Mouse (Mus musculus): ENCODE results near the gene Arhgef39. TPM values are rescaled to one million over a fixed set of nuclear protein-coding genes. Genes with fewer than 3 reads are reported as not detected.

The Arhgef39 gene
- total and polyA plus RNA-seq, 3 experiments = 16.4 to 71.2 (median 29.0) TPM

GRCm38 (mm10) chr4:43497405-43497804, 2.1 kb downstream of the Arhgef39 start:
- no peak for DNase-seq (ENCODE audit: low spot score)
- no peaks in the 10 kb centered on the region for H3K9me3 ChIP-seq (replicated peaks)
- no peak for ATAC-seq (ENCODE audit: extremely low read depth, insufficient number of reproducible peaks, low FRiP score, poor library complexity, severe bottlenecking)
- H3K36me3 ChIP-seq (replicated peaks) = peaks cover 40% of the 10 kb centered on the region
- no peak overlapping the region; the same call in 1 of the 2 replicates for H3K4me3 ChIP-seq (ENCODE audit: low read depth, low read length)
- no peak for TF ChIP-seq POLR2AphosphoS5 (IDR thresholded peaks at IDR 0.05; ENCODE audit: insufficient replicate concordance, low read depth, low read length)
- TF ChIP-seq GATA1 (IDR thresholded peaks at IDR 0.05; ENCODE audit: borderline replicate concordance, low read length) = no peak
- no peak for TF ChIP-seq TAL1 (conservative IDR thresholded peaks at IDR 0.05; ENCODE audit: low read depth, low read length)
- TF ChIP-seq CTCF (IDR thresholded peaks at IDR 0.05; ENCODE audit: low read depth, low read length) = no peak
- no peak for TF ChIP-seq GATA2 (IDR thresholded peaks at IDR 0.05; ENCODE audit: borderline replicate concordance, low read depth, low read length)
- H3K27me3 ChIP-seq (ENCODE audit: insufficient read depth, low read length) = peaks cover 3% of the 10 kb centered on the region
- peaks cover 69% of the 10 kb centered on the region for H3K4me1 ChIP-seq (ENCODE audit: insufficient read depth, low read depth, low read length)

GRCm38 (mm10) chr4:43496587-43496986, 2.9 kb downstream of the Arhgef39 start:
- Histone ChIP-seq H3K4me1 (ENCODE audit: insufficient read depth, low read depth, low read length) (peaks cover 67% of the 10 kb centered on the region), H3K4me3 (ENCODE audit: low read depth, low read length) (no peak overlapping the region), H3K36me3 (replicated peaks) (peaks cover 40% of the 10 kb centered on the region), H3K9me3 (replicated peaks) (no peaks in the 10 kb centered on the region), H3K27me3 (ENCODE audit: insufficient read depth, low read length) (no peaks in the 10 kb centered on the region; the same call in 1 of the 2 replicates)
- no peak for TF ChIP-seq POLR2AphosphoS5 (IDR thresholded peaks at IDR 0.05; ENCODE audit: insufficient replicate concordance, low read depth, low read length)
- TF ChIP-seq TAL1 (conservative IDR thresholded peaks at IDR 0.05; ENCODE audit: low read depth, low read length) = no peak
- no peak for TF ChIP-seq GATA1 (IDR thresholded peaks at IDR 0.05; ENCODE audit: borderline replicate concordance, low read length)
- no peak for TF ChIP-seq GATA2 (IDR thresholded peaks at IDR 0.05; ENCODE audit: borderline replicate concordance, low read depth, low read length)
- no peak for TF ChIP-seq CTCF (IDR thresholded peaks at IDR 0.05; ENCODE audit: low read depth, low read length)
- ATAC-seq (ENCODE audit: extremely low read depth, insufficient number of reproducible peaks, low FRiP score, poor library complexity, severe bottlenecking) (no peak), DNase-seq (ENCODE audit: low spot score) (no peak)

DNA sequence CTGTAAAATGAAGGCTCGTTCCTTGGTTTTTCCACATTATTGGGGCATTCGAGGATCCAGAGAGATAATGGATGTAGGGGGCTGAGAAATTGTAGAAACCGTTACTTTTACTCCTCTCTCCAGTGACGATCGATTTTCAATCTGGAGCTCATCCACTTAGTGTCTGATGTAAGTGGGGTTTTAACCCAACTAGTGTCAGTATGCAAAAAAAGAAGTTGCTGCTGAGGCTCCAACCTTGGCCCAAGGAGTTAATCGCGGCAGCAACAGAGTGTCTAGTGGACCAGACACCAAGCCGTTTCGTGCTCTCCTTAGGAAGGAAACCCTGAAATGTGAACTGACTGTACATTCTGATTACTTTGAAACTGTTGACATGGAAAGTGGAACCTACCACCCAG, 5.7 kb downstream of the Arhgef39 start:
- ATAC-seq (ENCODE audit: extremely low read depth, insufficient number of reproducible peaks, low FRiP score, poor library complexity, severe bottlenecking) = no peak
- TF ChIP-seq GATA1 (IDR thresholded peaks at IDR 0.05; ENCODE audit: borderline replicate concordance, low read length) (no peak), GATA2 (IDR thresholded peaks at IDR 0.05; ENCODE audit: borderline replicate concordance, low read depth, low read length) (no peak), POLR2AphosphoS5 (IDR thresholded peaks at IDR 0.05; ENCODE audit: insufficient replicate concordance, low read depth, low read length) (no peak), CTCF (IDR thresholded peaks at IDR 0.05; ENCODE audit: low read depth, low read length) (no peak), TAL1 (conservative IDR thresholded peaks at IDR 0.05; ENCODE audit: low read depth, low read length) (no peak)
- Histone ChIP-seq H3K27me3 (ENCODE audit: insufficient read depth, low read length) (no peaks in the 10 kb centered on the region), H3K9me3 (replicated peaks) (no peaks in the 10 kb centered on the region), H3K4me1 (ENCODE audit: insufficient read depth, low read depth, low read length) (peaks cover 74% of the 10 kb centered on the region), H3K36me3 (replicated peaks) (peaks cover 40% of the 10 kb centered on the region), H3K4me3 (ENCODE audit: low read depth, low read length) (peak overlapping the region; percentile 83)
- DNase-seq (ENCODE audit: low spot score) = no peak

DNA sequence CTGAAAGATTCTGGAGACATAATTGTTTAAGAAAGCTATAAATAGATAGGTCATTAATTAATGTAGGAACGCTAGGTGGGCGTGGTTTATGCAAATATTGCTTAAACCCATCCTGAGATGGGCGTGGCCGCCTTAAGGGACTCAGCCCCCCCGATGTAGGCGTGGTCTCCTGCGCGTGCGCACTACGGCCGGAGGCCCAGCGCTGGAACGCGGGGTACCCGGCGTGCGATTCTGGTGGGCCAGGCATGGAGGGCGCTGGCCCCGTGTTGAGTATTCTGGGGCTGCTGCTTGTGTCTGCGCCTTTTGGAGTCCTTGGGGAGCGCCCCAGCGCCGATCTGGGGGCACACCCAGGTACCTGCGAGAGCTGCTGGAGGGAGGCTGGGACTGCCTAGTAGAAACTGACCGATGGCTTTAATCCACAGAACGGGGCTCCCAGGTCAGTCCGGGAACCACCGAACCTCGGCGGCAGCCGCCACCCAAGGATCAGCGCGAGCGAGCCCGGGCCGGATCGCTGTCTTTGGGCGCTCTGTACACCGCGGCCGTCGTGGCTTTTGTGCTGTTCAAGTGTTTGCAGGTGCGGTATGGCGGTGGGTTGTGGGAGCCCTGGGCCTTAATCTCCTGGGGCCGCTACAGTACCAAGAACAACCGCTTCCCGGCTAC, 6.2 kb downstream of the Arhgef39 start:
- Histone ChIP-seq H3K9me3 (replicated peaks) (no peaks in the 10 kb centered on the region), H3K36me3 (replicated peaks) (peaks cover 37% of the 10 kb centered on the region), H3K4me1 (ENCODE audit: insufficient read depth, low read depth, low read length) (peaks cover 73% of the 10 kb centered on the region), H3K27me3 (ENCODE audit: insufficient read depth, low read length) (no peaks in the 10 kb centered on the region; the same call in 1 of the 2 replicates), H3K4me3 (ENCODE audit: low read depth, low read length) (peak overlapping the region; percentile 83)
- peak; percentile 46; the same call in 1 of the 2 replicates for ATAC-seq (ENCODE audit: extremely low read depth, insufficient number of reproducible peaks, low FRiP score, poor library complexity, severe bottlenecking)
- peak; percentile 91 for DNase-seq (ENCODE audit: low spot score)
- TF ChIP-seq CTCF (IDR thresholded peaks at IDR 0.05; ENCODE audit: low read depth, low read length) (no peak), GATA1 (IDR thresholded peaks at IDR 0.05; ENCODE audit: borderline replicate concordance, low read length) (no peak), GATA2 (IDR thresholded peaks at IDR 0.05; ENCODE audit: borderline replicate concordance, low read depth, low read length) (no peak), TAL1 (conservative IDR thresholded peaks at IDR 0.05; ENCODE audit: low read depth, low read length) (no peak), POLR2AphosphoS5 (IDR thresholded peaks at IDR 0.05; ENCODE audit: insufficient replicate concordance, low read depth, low read length) (no peak)

GRCm38 (mm10) chr4:43492821-43493185, 6.7 kb downstream of the Arhgef39 start, which contains the start of gene Ccdc107:
Ccdc107 (plus strand) TSS chr4:43492900.
- peak; percentile 96 for DNase-seq (ENCODE audit: low spot score)
- H3K4me1 ChIP-seq (ENCODE audit: insufficient read depth, low read depth, low read length) = peaks cover 68% of the 10 kb centered on the region
- H3K9me3 ChIP-seq (replicated peaks) = no peaks in the 10 kb centered on the region

DNA sequence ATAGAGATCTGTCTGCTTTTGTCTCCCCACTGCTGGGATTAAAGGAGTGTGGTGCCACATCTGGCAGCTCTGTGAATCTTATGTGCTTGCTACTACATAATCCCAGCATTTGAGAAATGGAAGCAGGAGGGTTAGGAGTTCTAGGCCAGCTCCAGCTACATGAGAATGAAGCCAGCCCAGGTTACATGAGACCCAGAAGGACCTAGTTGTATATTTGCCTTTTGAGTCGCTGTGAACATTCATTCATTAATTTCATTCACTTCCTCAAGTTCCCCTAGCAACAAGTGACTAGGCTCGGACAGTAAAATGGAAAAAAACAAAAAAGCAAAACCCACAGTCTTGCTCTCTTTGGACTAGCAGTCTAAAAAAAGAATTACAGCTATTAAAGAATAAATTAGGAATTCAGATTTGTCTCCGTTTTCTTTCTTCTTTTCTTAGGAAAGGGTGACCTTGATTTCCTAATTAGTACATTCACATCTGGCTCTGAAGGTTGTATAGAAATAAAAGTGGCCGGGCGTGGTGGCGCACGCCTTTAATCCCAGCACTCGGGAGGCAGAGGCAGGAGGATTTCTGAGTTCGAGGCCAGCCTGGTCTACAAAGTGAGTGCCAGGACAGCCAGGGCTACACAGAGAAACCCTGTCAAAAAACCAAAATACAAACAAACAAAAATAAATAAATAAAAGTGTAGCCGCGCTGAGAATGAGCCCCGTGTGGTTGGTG, 7.2 kb downstream of the Arhgef39 start:
- DNase-seq (ENCODE audit: low spot score) = no peak
- H3K9me3 ChIP-seq (replicated peaks) = no peaks in the 10 kb centered on the region
- ATAC-seq (ENCODE audit: extremely low read depth, insufficient number of reproducible peaks, low FRiP score, poor library complexity, severe bottlenecking) = no peak
- H3K27me3 ChIP-seq (ENCODE audit: insufficient read depth, low read length) = no peaks in the 10 kb centered on the region; the same call in 1 of the 2 replicates
- peaks cover 63% of the 10 kb centered on the region for H3K4me1 ChIP-seq (ENCODE audit: insufficient read depth, low read depth, low read length)
- TF ChIP-seq CTCF (IDR thresholded peaks at IDR 0.05; ENCODE audit: low read depth, low read length) (no peak), POLR2AphosphoS5 (IDR thresholded peaks at IDR 0.05; ENCODE audit: insufficient replicate concordance, low read depth, low read length) (no peak), TAL1 (conservative IDR thresholded peaks at IDR 0.05; ENCODE audit: low read depth, low read length) (no peak), GATA1 (IDR thresholded peaks at IDR 0.05; ENCODE audit: borderline replicate concordance, low read length) (no peak), GATA2 (IDR thresholded peaks at IDR 0.05; ENCODE audit: borderline replicate concordance, low read depth, low read length) (no peak)
- H3K4me3 ChIP-seq (ENCODE audit: low read depth, low read length) = peak overlapping the region; percentile 59; the same call in 1 of the 2 replicates
- peaks cover 26% of the 10 kb centered on the region for H3K36me3 ChIP-seq (replicated peaks)

More at GRCm38 (mm10) chr4:43492821-43493185, 6.7 kb downstream of the Arhgef39 start, which contains the start of gene Ccdc107:
- ATAC-seq (ENCODE audit: extremely low read depth, insufficient number of reproducible peaks, low FRiP score, poor library complexity, severe bottlenecking) = peak; percentile 92
- H3K27me3 ChIP-seq (ENCODE audit: insufficient read depth, low read length) = no peaks in the 10 kb centered on the region; the same call in 1 of the 2 replicates
- H3K4me3 ChIP-seq (ENCODE audit: low read depth, low read length) = peak within 1 kb of the TSS; percentile 83
- H3K36me3 ChIP-seq (replicated peaks) = peaks cover 32% of the 10 kb centered on the region
- TF ChIP-seq GATA2 (IDR thresholded peaks at IDR 0.05; ENCODE audit: borderline replicate concordance, low read depth, low read length) (no peak), CTCF (IDR thresholded peaks at IDR 0.05; ENCODE audit: low read depth, low read length) (no peak), TAL1 (conservative IDR thresholded peaks at IDR 0.05; ENCODE audit: low read depth, low read length) (no peak), GATA1 (IDR thresholded peaks at IDR 0.05; ENCODE audit: borderline replicate concordance, low read length) (no peak), POLR2AphosphoS5 (IDR thresholded peaks at IDR 0.05; ENCODE audit: insufficient replicate concordance, low read depth, low read length) (no peak)

Data from G1E (cell line).